Mouse (Mus musculus) heart, adult 2 months (tissue): Measurements from ENCODE around the gene Kalrn. TPM values are rescaled to one million over a fixed set of nuclear protein-coding genes. Genes with fewer than 3 reads are reported as not detected.

Experiments
- DNase-seq, 2 experiments: peaks; one replicate each; pipeline ENCODE4 v3.0.0; 2021
- H3K27ac ChIP-seq: fragments of 200-600 bp; 2 replicates; pipeline ENCODE4 v1.8.1; 2022
- H3K27me3 ChIP-seq: fragments of 200-500 bp; 2 replicates; pipeline ENCODE4 v1.6.1; 2012; ENCODE audit warnings: mild to moderate bottlenecking, low read length, inconsistent platforms, mixed read lengths; ENCODE audit not compliant: control insufficient read depth, insufficient read depth
- H3K36me3 ChIP-seq: fragments of 200-500 bp; 2 replicates; pipeline ENCODE4 v1.6.1; 2012; ENCODE audit warnings: low read length, inconsistent platforms; ENCODE audit not compliant: control insufficient read depth, insufficient read depth
- H3K4me1 ChIP-seq: fragments of 200-500 bp; 2 replicates; pipeline ENCODE4 v1.6.1; 2011; ENCODE audit warnings: low read length; ENCODE audit not compliant: control insufficient read depth, insufficient read depth
- H3K4me3 ChIP-seq: fragments of 200-600 bp; 2 replicates; pipeline ENCODE4 v1.8.1; 2022
- H3K79me2 ChIP-seq: fragments of 200-500 bp; replicated peaks from 2 replicates; pipeline ENCODE4 v1.6.1; 2012; ENCODE audit warnings: mild to moderate bottlenecking, inconsistent platforms, low read length, moderate library complexity, mixed read lengths; ENCODE audit not compliant: control insufficient read depth, insufficient read depth
- H3K9ac ChIP-seq: fragments of 200-500 bp; 2 replicates; pipeline ENCODE4 v1.6.1; 2012; ENCODE audit warnings: low read depth, mild to moderate bottlenecking, control low read depth, inconsistent platforms, low read length, mixed read lengths
- CTCF ChIP-seq: fragments of 200-600 bp; IDR thresholded peaks from 2 replicates; pipeline ENCODE4 v1.8.1; 2022; ENCODE audit warnings: antibody characterized with exemption, mild to moderate bottlenecking, moderate library complexity
- EP300 ChIP-seq: fragments of 200-500 bp; IDR thresholded peaks from 2 replicates; pipeline ENCODE4 v1.6.1; 2011; ENCODE audit warnings: low read depth, low read length, control low read depth; ENCODE audit not compliant: insufficient read depth
- POLR2A ChIP-seq: fragments of 200-500 bp; IDR thresholded peaks from 2 replicates; pipeline ENCODE4 v1.6.1; 2011; ENCODE audit warnings: mild to moderate bottlenecking, low read depth, low read length, control low read depth; ENCODE audit not compliant: insufficient read depth
- WGBS: fragments of 180-500 bp; shearing (Covaris S2); methylation state at CpG from one replicate; pipeline ENCODE4 v1.1.7; 2018; 5-methylcytosine and 5-hydroxymethylcytosine counted together
- intact Hi-C: fragments of 180-260 bp; cut with DNase I; formaldehyde crosslinking; loops from one replicate; pipeline ENCODE4 v1.15.1; 2025
- polyA plus RNA-seq: library from polyadenylated mRNA; depleted of rRNA; stranded (reverse); fragments of >200 nt; gene quantifications from 2 replicates; pipeline ENCODE4 v1.2.3, GENCODE M21; 2012
- total RNA-seq, 2 experiments: library from RNA; stranded (reverse); gene quantifications; 2 replicates each; pipeline ENCODE4 v1.2.3; 2021

The Kalrn gene
- total and polyA plus RNA-seq, 3 experiments, result 8.2 to 31.8 (median 26.1) TPM

GRCm38 (mm10) chr16:34175625-34176024 lies 397.7 kb downstream of the Kalrn start:
- WGBS, result 89% methylated on average over 4 of the region's 4 CpGs
- Histone ChIP-seq H3K27ac (no peak overlapping the region), H3K79me2 (no peaks in the 10 kb centered on the region), H3K36me3 (no peaks in the 10 kb centered on the region), H3K27me3 (no peaks in the 10 kb centered on the region), H3K4me3 (no peak overlapping the region), H3K9ac (no peak overlapping the region), H3K4me1 (no peaks in the 10 kb centered on the region)
- intact Hi-C loops, result no loop called here
- DNase-seq, result no peak
- TF ChIP-seq POLR2A, result no peak
- no peak for TF ChIP-seq EP300
- no peak for TF ChIP-seq CTCF

GRCm38 (mm10) chr16:34172572-34173181 lies 400.7 kb downstream of the Kalrn start:
- no peaks in the 10 kb centered on the region for H3K27me3 ChIP-seq
- no peak overlapping the region for H3K4me3 ChIP-seq
- no peak overlapping the region for H3K27ac ChIP-seq
- H3K79me2 ChIP-seq, result no peaks in the 10 kb centered on the region
- H3K9ac ChIP-seq, result no peak overlapping the region
- WGBS, result 92% methylated on average over 11 of the region's 11 CpGs
- H3K36me3 ChIP-seq, result no peaks in the 10 kb centered on the region
- no peak for DNase-seq
- TF ChIP-seq POLR2A (no peak), CTCF (no peak), EP300 (no peak)
- intact Hi-C loops, result no loop called here
- no peaks in the 10 kb centered on the region for H3K4me1 ChIP-seq

- intact Hi-C loops, result no loop called here
These were observed 406.3 kb downstream of the Kalrn start for GRCm38 (mm10) chr16:34167042-34167441.

GRCm38 (mm10) chr16:34163086-34163485 lies 410.2 kb downstream of the Kalrn start:
- DNase-seq, result no peak
- 69% methylated on average over 9 of the region's 9 CpGs for WGBS
- no peak for TF ChIP-seq EP300
- no peak for TF ChIP-seq POLR2A
- TF ChIP-seq CTCF, result no peak
- H3K36me3 ChIP-seq, result no peaks in the 10 kb centered on the region
- H3K4me1 ChIP-seq, result no peaks in the 10 kb centered on the region
- no peak overlapping the region for H3K27ac ChIP-seq
- intact Hi-C loops, result no loop called here
- H3K79me2 ChIP-seq, result no peaks in the 10 kb centered on the region
- H3K4me3 ChIP-seq, result no peak overlapping the region
- no peak overlapping the region for H3K9ac ChIP-seq
- no peaks in the 10 kb centered on the region for H3K27me3 ChIP-seq

More at GRCm38 (mm10) chr16:34167042-34167441, 406.3 kb downstream of the Kalrn start:
- WGBS, result 90% methylated on average over 5 of the region's 5 CpGs
- DNase-seq, result no peak
- Histone ChIP-seq H3K27ac (no peak overlapping the region), H3K27me3 (no peaks in the 10 kb centered on the region), H3K4me3 (no peak overlapping the region), H3K4me1 (no peaks in the 10 kb centered on the region), H3K9ac (no peak overlapping the region), H3K36me3 (no peaks in the 10 kb centered on the region), H3K79me2 (no peaks in the 10 kb centered on the region)
- TF ChIP-seq EP300 (no peak), CTCF (no peak), POLR2A (no peak)

- Histone ChIP-seq H3K36me3 (no peaks in the 10 kb centered on the region), H3K79me2 (no peaks in the 10 kb centered on the region), H3K27me3 (no peaks in the 10 kb centered on the region), H3K4me1 (no peaks in the 10 kb centered on the region), H3K27ac (no peak overlapping the region), H3K9ac (no peak overlapping the region), H3K4me3 (no peak overlapping the region)
- TF ChIP-seq EP300 (no peak), CTCF (no peak), POLR2A (no peak)
- intact Hi-C loops, result no loop called here
- DNase-seq, result no peak
- WGBS, result 94% methylated on average over 3 of the region's 3 CpGs
These were observed 413.8 kb downstream of the Kalrn start for GRCm38 (mm10) chr16:34159576-34159975.

GRCm38 (mm10) chr16:34157386-34158135 lies 415.8 kb downstream of the Kalrn start:
- no peaks in the 10 kb centered on the region for H3K4me1 ChIP-seq
- H3K27ac ChIP-seq, result no peak overlapping the region
- no peak for DNase-seq
- H3K9ac ChIP-seq, result no peak overlapping the region
- no peaks in the 10 kb centered on the region for H3K27me3 ChIP-seq
- no peaks in the 10 kb centered on the region for H3K79me2 ChIP-seq
- H3K4me3 ChIP-seq, result no peak overlapping the region
- no peak for TF ChIP-seq POLR2A
- no peak for TF ChIP-seq EP300
- TF ChIP-seq CTCF, result no peak
- H3K36me3 ChIP-seq, result no peaks in the 10 kb centered on the region
- 69% methylated on average over 4 of the region's 4 CpGs for WGBS
- intact Hi-C loops, result no loop called here
